Mouse (Mus musculus) heart, embryonic 13.5 days (tissue): ENCODE measurements at regions not wholly inside any gene's neighbourhood (a gene's known extent, or its start where the extent isn't known, plus 50 kb on each side); places are given as distances from the start of the nearest gene placed in this dataset.

Experiments used
- ATAC-seq: fragments of 200-750 bp; cut with Nextera tagmentation; 2 replicates; pipeline ENCODE4 v1.8.0; 2017; ENCODE audit warnings: moderate TSS enrichment; ENCODE audit not compliant: insufficient number of reproducible peaks, low FRiP score, low TSS enrichment; ENCODE audit errors: extremely low read depth
- H3K27ac ChIP-seq: fragments of 300-500 bp; sonication (generic); replicated peaks from 2 replicates; pipeline ENCODE4 v1.5.1; 2015; ENCODE audit warnings: moderate library complexity, mild to moderate bottlenecking, inconsistent platforms
- H3K27me3 ChIP-seq: fragments of 300-500 bp; sonication (generic); replicated peaks from 2 replicates; pipeline ENCODE4 v1.6.1; 2015; ENCODE audit warnings: mild to moderate bottlenecking, inconsistent platforms
- H3K36me3 ChIP-seq: fragments of 300-500 bp; sonication (generic); 2 replicates; pipeline ENCODE4 v1.6.1; 2015; ENCODE audit warnings: mild to moderate bottlenecking, inconsistent platforms
- H3K4me1 ChIP-seq: fragments of 300-500 bp; sonication (generic); 2 replicates; pipeline ENCODE4 v1.6.1; 2015; ENCODE audit warnings: inconsistent platforms
- H3K4me2 ChIP-seq: fragments of 300-500 bp; sonication (generic); 2 replicates; pipeline ENCODE4 v1.6.1; 2015; ENCODE audit warnings: inconsistent platforms, mild to moderate bottlenecking, moderate library complexity
- H3K4me3 ChIP-seq: fragments of 300-500 bp; sonication (generic); 2 replicates; pipeline ENCODE4 v1.5.1; 2015; ENCODE audit warnings: moderate library complexity, mild to moderate bottlenecking, inconsistent platforms
- H3K9ac ChIP-seq: fragments of 300-500 bp; sonication (generic); 2 replicates; pipeline ENCODE4 v1.6.1; 2015; ENCODE audit warnings: inconsistent platforms, mild to moderate bottlenecking, moderate library complexity
- H3K9me3 ChIP-seq: fragments of 300-500 bp; sonication (generic); 2 replicates; pipeline ENCODE4 v1.6.1; 2016; ENCODE audit warnings: inconsistent platforms
- WGBS: fragments of 180-500 bp; shearing (Covaris S2); methylation state at CpG from one replicate; pipeline ENCODE4 v1.1.7; 2015; ENCODE audit warnings: mixed read lengths; 5-methylcytosine and 5-hydroxymethylcytosine counted together

DNA sequence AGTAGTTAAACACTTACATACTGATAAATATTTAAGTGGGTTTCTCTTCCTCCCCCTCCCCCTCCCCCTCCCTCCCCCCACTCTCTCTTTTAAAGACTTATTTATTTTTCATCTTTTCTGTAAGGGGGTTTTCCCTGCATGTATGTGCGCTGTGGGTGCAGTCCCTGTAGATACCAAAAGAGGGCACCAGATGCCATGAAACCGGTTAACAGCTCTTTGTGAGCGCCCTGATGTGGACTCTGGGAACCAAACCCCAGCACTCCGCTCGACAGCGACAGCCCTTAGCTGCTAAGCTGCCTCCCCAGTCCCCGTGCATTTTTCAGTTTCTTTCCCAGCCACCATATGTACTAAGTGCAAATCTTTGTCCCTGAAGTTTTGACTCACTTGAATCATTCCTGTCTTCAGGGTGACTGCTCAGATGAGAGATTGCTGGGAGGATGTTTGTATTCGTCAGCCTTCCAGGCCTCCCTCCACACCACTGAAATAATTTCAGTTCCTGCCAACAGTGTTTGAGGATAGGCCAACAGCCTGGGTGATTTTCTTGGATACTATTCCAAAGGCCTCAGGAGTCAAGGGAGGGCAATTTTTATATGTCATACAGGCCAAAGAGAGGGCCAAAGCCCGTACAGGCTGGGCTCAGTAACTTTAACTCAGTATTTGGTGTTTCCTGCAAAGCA is 309.3 kb downstream of the Prdm2 start:
- Histone ChIP-seq H3K9me3 (0 out of 2 replicates have a peak, but pooled peaks cover 2% of the 10 kb centered on the region), H3K9ac (no peak overlapping the region), H3K27ac (no peak overlapping the region), H3K27me3 (no peaks in the 10 kb centered on the region), H3K4me2 (no peak overlapping the region), H3K4me3 (no peak overlapping the region), H3K4me1 (no peaks in the 10 kb centered on the region), H3K36me3 (no peaks in the 10 kb centered on the region)
- WGBS = 72% methylated on average over 9 of the region's 9 CpGs
- no peak for ATAC-seq

DNA sequence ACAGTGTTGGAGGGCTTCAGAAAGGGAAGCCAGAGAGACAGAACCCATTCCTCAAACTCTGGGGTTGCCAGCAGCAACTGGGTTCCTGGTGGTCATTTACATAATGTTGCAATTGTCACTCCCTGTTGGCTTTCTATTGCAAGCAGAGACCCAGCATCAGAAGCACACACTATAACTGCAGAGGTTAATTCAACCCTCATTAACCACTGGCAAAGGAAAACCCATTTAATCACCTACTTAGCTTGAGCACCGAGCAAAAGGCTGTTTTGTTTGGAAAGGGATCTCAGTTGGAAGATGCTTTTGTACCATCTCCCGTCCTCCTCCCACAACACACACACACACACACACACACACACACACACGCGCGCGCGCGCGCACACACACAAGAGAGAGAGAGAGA is 312.0 kb downstream of the Prdm2 start:
- Histone ChIP-seq H3K9ac (no peak overlapping the region), H3K27ac (no peak overlapping the region), H3K36me3 (no peaks in the 10 kb centered on the region), H3K4me2 (no peak overlapping the region), H3K4me1 (no peaks in the 10 kb centered on the region), H3K27me3 (no peaks in the 10 kb centered on the region), H3K4me3 (no peak overlapping the region), H3K9me3 (peaks cover 16% of the 10 kb centered on the region)
- no peak for ATAC-seq
- WGBS = 94% methylated on average over 8 of the region's 9 CpGs

GRCm38 (mm10) chr4:142898994-142899393 is 313.8 kb downstream of the Prdm2 start:
- H3K9me3 ChIP-seq = peaks cover 18% of the 10 kb centered on the region
- H3K4me3 ChIP-seq = no peak overlapping the region
- no peak overlapping the region for H3K27ac ChIP-seq
- ATAC-seq = no peak
- WGBS = 63% methylated on average over 1 of the region's 1 CpGs
- no peaks in the 10 kb centered on the region for H3K4me1 ChIP-seq
- H3K27me3 ChIP-seq = no peaks in the 10 kb centered on the region
- no peak overlapping the region for H3K4me2 ChIP-seq
- no peak overlapping the region for H3K9ac ChIP-seq
- H3K36me3 ChIP-seq = no peaks in the 10 kb centered on the region

GRCm38 (mm10) chr4:142890711-142891110 is 322.1 kb downstream of the Prdm2 start:
- Histone ChIP-seq H3K4me3 (no peak overlapping the region), H3K36me3 (no peaks in the 10 kb centered on the region), H3K4me1 (no peaks in the 10 kb centered on the region), H3K27me3 (no peaks in the 10 kb centered on the region), H3K9ac (no peak overlapping the region), H3K4me2 (no peak overlapping the region), H3K9me3 (peaks cover 5% of the 10 kb centered on the region; the same call in 1 of the 2 replicates), H3K27ac (no peak overlapping the region)
- ATAC-seq = no peak
- WGBS = 84% methylated on average over 1 of the region's 1 CpGs

GRCm38 (mm10) chr4:142888891-142889290 is 323.9 kb downstream of the Prdm2 start:
- Histone ChIP-seq H3K4me2 (no peak overlapping the region), H3K4me1 (no peaks in the 10 kb centered on the region), H3K36me3 (no peaks in the 10 kb centered on the region), H3K4me3 (no peak overlapping the region), H3K27ac (no peak overlapping the region), H3K9ac (no peak overlapping the region), H3K9me3 (peaks cover 4% of the 10 kb centered on the region; the same call in 1 of the 2 replicates), H3K27me3 (no peaks in the 10 kb centered on the region)
- 69% methylated on average over 4 of the region's 4 CpGs for whole genome bisulfite sequencing
- no peak for ATAC-seq

GRCm38 (mm10) chr4:142887876-142888275 is 324.9 kb downstream of the Prdm2 start:
- Histone ChIP-seq H3K9me3 (peaks cover 4% of the 10 kb centered on the region; the same call in 1 of the 2 replicates), H3K27me3 (0 out of 2 replicates have a peak, but pooled peaks cover 2% of the 10 kb centered on the region), H3K4me3 (no peak overlapping the region), H3K27ac (no peak overlapping the region), H3K4me2 (no peak overlapping the region), H3K9ac (no peak overlapping the region), H3K36me3 (no peaks in the 10 kb centered on the region), H3K4me1 (no peaks in the 10 kb centered on the region)
- 24% methylated on average over 6 of the region's 6 CpGs for WGBS
- no peak for ATAC-seq

- H3K4me3 ChIP-seq = no peak overlapping the region
- H3K9ac ChIP-seq = no peak overlapping the region
- peaks cover 22% of the 10 kb centered on the region for H3K27me3 ChIP-seq
- H3K4me1 ChIP-seq = no peaks in the 10 kb centered on the region
- no peaks in the 10 kb centered on the region for H3K9me3 ChIP-seq
- 11% methylated on average over 2 of the region's 2 CpGs for WGBS
- no peak overlapping the region for H3K27ac ChIP-seq
- no peaks in the 10 kb centered on the region for H3K36me3 ChIP-seq
- H3K4me2 ChIP-seq = no peak overlapping the region
- ATAC-seq = no peak
Observed at GRCm38 (mm10) chr4:142880323-142880759, 332.5 kb downstream of the Prdm2 start.

GRCm38 (mm10) chr4:142876151-142876550 is 336.6 kb downstream of the Prdm2 start:
- H3K9ac ChIP-seq = no peak overlapping the region
- 81% methylated on average over 3 of the region's 3 CpGs for WGBS
- 0 out of 2 replicates have a peak, but pooled peaks cover 8% of the 10 kb centered on the region for H3K27me3 ChIP-seq
- H3K4me1 ChIP-seq = no peaks in the 10 kb centered on the region
- H3K4me3 ChIP-seq = no peak overlapping the region
- ATAC-seq = no peak
- H3K4me2 ChIP-seq = no peak overlapping the region
- no peak overlapping the region for H3K27ac ChIP-seq
- H3K9me3 ChIP-seq = no peaks in the 10 kb centered on the region
- no peaks in the 10 kb centered on the region for H3K36me3 ChIP-seq

DNA sequence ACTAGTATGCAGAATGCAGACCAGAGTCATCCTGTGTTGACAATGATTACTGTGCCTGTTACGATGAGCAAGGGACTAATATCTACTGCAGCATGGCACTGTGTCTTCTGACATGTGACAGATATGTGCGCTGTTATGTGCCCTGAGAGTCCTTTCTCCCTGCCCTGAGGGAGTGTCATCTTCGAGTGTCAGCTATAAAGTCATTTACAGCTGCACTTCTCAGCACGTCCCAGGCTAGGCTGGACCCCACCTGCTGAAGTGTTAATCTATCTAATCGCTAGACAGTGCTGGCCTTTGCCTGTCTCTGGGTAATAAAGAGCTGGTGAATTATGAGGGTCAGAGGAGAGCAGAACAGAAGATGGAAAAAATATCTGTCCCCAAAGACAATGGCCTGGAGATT is 337.7 kb downstream of the Prdm2 start:
- H3K4me3 ChIP-seq = no peak overlapping the region
- ATAC-seq = no peak
- 0 out of 2 replicates have a peak, but pooled peaks cover 7% of the 10 kb centered on the region for H3K27me3 ChIP-seq
- 60% methylated on average over 5 of the region's 5 CpGs for WGBS
- no peak overlapping the region for H3K9ac ChIP-seq
- no peaks in the 10 kb centered on the region for H3K4me1 ChIP-seq
- no peak overlapping the region for H3K4me2 ChIP-seq
- no peak overlapping the region for H3K27ac ChIP-seq
- H3K9me3 ChIP-seq = no peaks in the 10 kb centered on the region
- no peaks in the 10 kb centered on the region for H3K36me3 ChIP-seq

DNA sequence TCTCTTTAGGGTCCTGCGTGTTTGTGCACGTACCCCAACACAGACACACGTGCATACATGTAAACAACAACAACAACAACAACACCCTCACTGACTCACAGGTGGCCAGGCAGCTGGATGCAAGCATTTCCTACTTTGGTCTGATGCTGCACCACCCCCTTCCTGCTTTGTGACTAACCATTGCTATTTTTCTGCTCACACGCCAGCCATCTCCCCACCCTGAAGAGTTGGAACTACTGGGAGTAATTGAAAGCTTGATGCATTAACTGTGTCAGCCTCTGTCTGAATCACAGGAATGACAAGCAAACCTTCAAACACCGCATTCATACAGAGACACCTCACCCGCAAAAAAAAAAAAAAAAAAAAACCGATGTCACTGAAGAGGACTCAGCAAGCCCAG is 346.5 kb downstream of the Prdm2 start:
- Histone ChIP-seq H3K4me3 (no peak overlapping the region), H3K9me3 (no peaks in the 10 kb centered on the region), H3K36me3 (no peaks in the 10 kb centered on the region), H3K27me3 (no peaks in the 10 kb centered on the region), H3K4me2 (no peak overlapping the region), H3K4me1 (no peaks in the 10 kb centered on the region), H3K27ac (no peak overlapping the region), H3K9ac (no peak overlapping the region)
- 75% methylated on average over 7 of the region's 7 CpGs for WGBS
- ATAC-seq = no peak

- WGBS = 82% methylated on average over 2 of the region's 2 CpGs
- H3K36me3 ChIP-seq = no peaks in the 10 kb centered on the region
- no peaks in the 10 kb centered on the region for H3K9me3 ChIP-seq
- H3K9ac ChIP-seq = no peak overlapping the region
- H3K27me3 ChIP-seq = no peaks in the 10 kb centered on the region
- no peak for ATAC-seq
- no peak overlapping the region for H3K4me3 ChIP-seq
- no peak overlapping the region for H3K27ac ChIP-seq
- H3K4me1 ChIP-seq = no peaks in the 10 kb centered on the region
- H3K4me2 ChIP-seq = no peak overlapping the region
Observed at GRCm38 (mm10) chr4:142865593-142865992, 347.2 kb downstream of the Prdm2 start.

- no peaks in the 10 kb centered on the region for H3K4me1 ChIP-seq
- no peaks in the 10 kb centered on the region for H3K9me3 ChIP-seq
- no peak overlapping the region for H3K4me2 ChIP-seq
- H3K4me3 ChIP-seq = no peak overlapping the region
- no peak for ATAC-seq
- H3K9ac ChIP-seq = no peak overlapping the region
- H3K36me3 ChIP-seq = no peaks in the 10 kb centered on the region
- H3K27ac ChIP-seq = no peak overlapping the region
- no peaks in the 10 kb centered on the region for H3K27me3 ChIP-seq
- WGBS = 75% methylated on average over 5 of the region's 5 CpGs
Observed at GRCm38 (mm10) chr4:142863939-142864338, 348.9 kb downstream of the Prdm2 start.
